Mouse (Mus musculus): ENCODE measurements at regions not wholly inside any gene's neighbourhood (a gene's known extent, or its start where the extent isn't known, plus 50 kb on each side); places are given as distances from the start of the nearest gene placed in this dataset.

DNA sequence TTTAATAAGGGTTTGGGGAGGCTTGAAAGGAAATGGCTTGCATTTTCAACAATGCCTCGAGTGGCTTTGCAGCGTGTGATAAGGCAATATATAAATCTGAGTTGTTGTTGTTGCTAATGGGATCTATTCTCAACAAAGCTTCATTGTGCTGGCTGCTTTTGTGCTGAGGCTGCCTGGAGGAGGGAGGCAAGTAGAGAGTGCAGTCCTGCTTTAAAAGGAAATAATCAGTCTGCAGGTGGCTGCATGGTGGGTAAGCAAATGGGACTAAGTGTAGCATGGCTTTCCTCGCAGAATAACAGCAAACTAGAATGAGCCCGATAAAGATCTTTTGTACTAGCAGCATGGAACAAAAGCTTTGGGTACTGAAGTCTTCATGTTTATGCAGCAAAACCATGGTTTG is 257.4 kb upstream of the Negr1 start:
- Histone ChIP-seq H3K4me1 (replicated peaks; ENCODE audit: control insufficient read depth, insufficient read depth, low read length) (no peaks in the 10 kb centered on the region; the same call in 1 of the 2 replicates), H3K9me3 (ENCODE audit: control insufficient read depth, low read length) (no peaks in the 10 kb centered on the region), H3K27me3 (ENCODE audit: control insufficient read depth, insufficient read depth, low read length) (no peaks in the 10 kb centered on the region; the same call in 1 of the 2 replicates), H3K9ac (ENCODE audit: low read length) (no peak overlapping the region), H3K4me3 (ENCODE audit: low read depth, low read length) (no peak overlapping the region), H3K4me2 (ENCODE audit: low read depth, low read length, severe bottlenecking) (no peak overlapping the region), H3K36me3 (ENCODE audit: control insufficient read depth, insufficient read depth, low read length) (no peaks in the 10 kb centered on the region), H3K27ac (ENCODE audit: low read depth, low read length) (no peak overlapping the region)
- ATAC-seq (replicated peaks; ENCODE audit: low FRiP score) (peak; percentile 70), DNase-seq (ENCODE audit: low spot score) (no peak)
- WGBS, result 10% methylated on average over 4 of the region's 4 CpGs

DNA sequence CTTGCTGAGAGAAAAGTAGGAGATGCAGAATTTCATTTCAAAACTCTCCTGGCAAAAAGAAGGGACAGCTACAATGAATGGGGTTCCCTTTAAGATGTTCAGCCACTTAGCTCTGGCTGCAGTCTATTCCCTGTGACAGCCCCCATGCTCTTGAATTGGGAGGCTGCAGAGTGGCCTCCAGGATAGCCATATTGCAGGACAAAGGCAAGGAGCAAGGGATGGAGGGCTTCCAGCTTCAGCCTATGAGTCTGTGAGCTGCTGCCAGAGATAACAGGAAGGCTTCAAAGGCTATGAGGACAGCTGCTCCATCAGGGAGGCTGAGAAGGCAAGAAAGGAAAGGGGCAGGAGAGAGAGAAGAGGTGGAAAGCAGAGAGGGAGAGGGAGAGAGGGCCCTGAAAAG is 256.5 kb upstream of the Negr1 start:
- ATAC-seq (replicated peaks; ENCODE audit: low FRiP score), result 0 out of 2 replicates have a peak, but pooled peaks have one; percentile 14

DNA sequence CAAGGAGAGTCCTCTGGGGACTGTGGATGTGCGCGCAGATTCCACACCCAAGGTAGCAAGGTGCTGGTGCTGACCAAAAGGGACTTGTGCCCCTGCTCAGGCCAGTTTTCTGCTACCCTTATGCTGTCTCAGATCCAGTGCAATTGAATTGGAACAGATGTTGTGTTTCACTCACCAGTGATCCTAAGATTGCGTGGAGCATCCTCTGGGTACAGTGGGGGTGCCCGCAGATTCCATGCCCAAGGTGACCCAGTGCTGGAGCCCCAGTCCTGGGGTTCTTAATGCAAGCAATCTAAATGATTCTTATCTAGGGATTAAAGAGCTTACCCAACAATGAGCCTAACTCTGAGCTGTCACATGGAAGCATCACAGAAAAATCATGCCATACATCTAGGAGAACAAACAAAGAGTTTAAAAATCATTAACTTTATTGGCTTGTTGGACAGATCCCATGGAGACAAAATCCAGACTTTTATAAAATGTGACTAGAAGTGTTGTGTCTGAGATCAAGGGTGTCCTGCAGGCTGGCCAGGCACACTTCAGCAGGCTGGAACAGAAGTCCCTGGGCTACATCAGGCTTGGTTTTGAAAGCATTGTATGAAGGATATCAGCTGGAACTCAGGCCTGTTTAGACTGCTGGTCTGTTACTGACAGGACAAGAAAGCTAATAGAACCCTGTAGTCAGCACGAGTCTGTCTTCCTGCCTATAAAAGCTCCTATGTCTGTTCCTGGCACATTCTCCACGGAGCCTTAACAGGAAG is 226.4 kb upstream of the Negr1 start:
- Histone ChIP-seq H3K36me3 (ENCODE audit: control insufficient read depth, insufficient read depth, low read length) (no peaks in the 10 kb centered on the region), H3K9me3 (ENCODE audit: control insufficient read depth, low read length) (no peaks in the 10 kb centered on the region), H3K4me3 (ENCODE audit: low read depth, low read length) (no peak overlapping the region), H3K27ac (ENCODE audit: low read depth, low read length) (no peak overlapping the region), H3K4me2 (ENCODE audit: low read depth, low read length, severe bottlenecking) (no peak overlapping the region), H3K4me1 (replicated peaks; ENCODE audit: control insufficient read depth, insufficient read depth, low read length) (no peaks in the 10 kb centered on the region), H3K27me3 (ENCODE audit: control insufficient read depth, insufficient read depth, low read length) (no peaks in the 10 kb centered on the region), H3K9ac (ENCODE audit: low read length) (no peak overlapping the region)
- 79% methylated on average over 6 of the region's 6 CpGs for WGBS
- DNase-seq (ENCODE audit: low spot score) (no peak), ATAC-seq (replicated peaks; ENCODE audit: low FRiP score) (no peak)

More for the DNA sequence above, 256.5 kb upstream of the Negr1 start:
- Histone ChIP-seq H3K4me2 (ENCODE audit: low read depth, low read length, severe bottlenecking) (no peak overlapping the region), H3K9me3 (ENCODE audit: control insufficient read depth, low read length) (no peaks in the 10 kb centered on the region), H3K9ac (ENCODE audit: low read length) (no peak overlapping the region), H3K27me3 (ENCODE audit: control insufficient read depth, insufficient read depth, low read length) (no peaks in the 10 kb centered on the region; the same call in 1 of the 2 replicates), H3K4me1 (replicated peaks; ENCODE audit: control insufficient read depth, insufficient read depth, low read length) (no peaks in the 10 kb centered on the region; the same call in 1 of the 2 replicates), H3K4me3 (ENCODE audit: low read depth, low read length) (no peak overlapping the region), H3K27ac (ENCODE audit: low read depth, low read length) (no peak overlapping the region), H3K36me3 (ENCODE audit: control insufficient read depth, insufficient read depth, low read length) (no peaks in the 10 kb centered on the region)
- DNase-seq (ENCODE audit: low spot score), result no peak

DNA sequence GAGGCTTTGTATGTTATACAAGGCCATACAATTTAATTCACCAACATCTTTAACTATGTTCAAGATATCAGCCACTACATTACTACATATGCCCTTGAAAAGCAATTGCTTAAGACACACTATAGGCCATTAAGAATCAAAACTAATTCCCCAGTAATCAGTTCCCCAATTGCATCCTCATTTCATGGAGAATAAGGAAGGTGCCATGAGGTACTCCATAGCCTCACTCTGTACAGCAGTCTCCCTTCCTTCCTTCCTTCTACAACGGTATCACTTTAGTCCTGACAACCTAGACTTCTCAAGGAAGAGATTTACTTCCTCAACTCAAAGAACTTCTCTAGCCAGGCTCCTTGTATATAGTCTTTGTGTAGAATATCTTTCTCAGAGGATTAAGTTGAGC is 220.1 kb upstream of the Negr1 start:
- no peak overlapping the region for H3K4me2 ChIP-seq (ENCODE audit: low read depth, low read length, severe bottlenecking)
- H3K4me1 ChIP-seq (replicated peaks; ENCODE audit: control insufficient read depth, insufficient read depth, low read length), result no peaks in the 10 kb centered on the region
- H3K4me3 ChIP-seq (ENCODE audit: low read depth, low read length), result no peak overlapping the region
- H3K36me3 ChIP-seq (ENCODE audit: control insufficient read depth, insufficient read depth, low read length), result no peaks in the 10 kb centered on the region
- ATAC-seq (replicated peaks; ENCODE audit: low FRiP score) (no peak), DNase-seq (ENCODE audit: low spot score) (no peak)
- H3K27ac ChIP-seq (ENCODE audit: low read depth, low read length), result no peak overlapping the region
- no peak overlapping the region for H3K9ac ChIP-seq (ENCODE audit: low read length)
- 93% methylated on average over 1 of the region's 1 CpGs for WGBS
- no peaks in the 10 kb centered on the region for H3K9me3 ChIP-seq (ENCODE audit: control insufficient read depth, low read length)
- H3K27me3 ChIP-seq (ENCODE audit: control insufficient read depth, insufficient read depth, low read length), result no peaks in the 10 kb centered on the region

DNA sequence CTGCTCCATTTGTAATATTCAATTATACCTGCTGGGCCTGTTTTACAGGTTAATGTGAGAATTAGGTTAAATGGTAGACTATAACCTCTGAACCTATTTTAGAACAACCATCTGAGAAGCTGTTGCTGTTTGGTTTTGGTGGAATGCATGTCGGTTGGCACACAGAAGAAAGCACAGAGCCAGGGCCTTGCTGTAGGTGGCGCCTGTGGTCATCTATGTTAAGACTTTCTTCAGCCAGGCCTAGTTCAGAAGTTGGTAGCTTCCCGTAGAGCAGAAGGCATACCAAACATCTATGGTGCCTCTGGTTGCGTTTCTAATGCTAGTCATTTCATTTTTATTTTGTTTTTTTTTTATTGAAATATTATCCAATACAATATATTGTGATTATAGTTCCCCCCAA is 209.9 kb upstream of the Negr1 start:
- H3K36me3 ChIP-seq (ENCODE audit: control insufficient read depth, insufficient read depth, low read length), result no peaks in the 10 kb centered on the region
- H3K9me3 ChIP-seq (ENCODE audit: control insufficient read depth, low read length), result no peaks in the 10 kb centered on the region
- DNase-seq (ENCODE audit: low spot score), result no peak
- H3K27ac ChIP-seq (ENCODE audit: low read depth, low read length), result no peak overlapping the region
- WGBS, result 62% methylated on average over 4 of the region's 4 CpGs
- H3K9ac ChIP-seq (ENCODE audit: low read length), result no peak overlapping the region
- no peak overlapping the region for H3K4me3 ChIP-seq (ENCODE audit: low read depth, low read length)
- H3K27me3 ChIP-seq (ENCODE audit: control insufficient read depth, insufficient read depth, low read length), result no peaks in the 10 kb centered on the region
- no peak for ATAC-seq (replicated peaks; ENCODE audit: low FRiP score)
- no peak overlapping the region for H3K4me2 ChIP-seq (ENCODE audit: low read depth, low read length, severe bottlenecking)
- H3K4me1 ChIP-seq (replicated peaks; ENCODE audit: control insufficient read depth, insufficient read depth, low read length), result no peaks in the 10 kb centered on the region

DNA sequence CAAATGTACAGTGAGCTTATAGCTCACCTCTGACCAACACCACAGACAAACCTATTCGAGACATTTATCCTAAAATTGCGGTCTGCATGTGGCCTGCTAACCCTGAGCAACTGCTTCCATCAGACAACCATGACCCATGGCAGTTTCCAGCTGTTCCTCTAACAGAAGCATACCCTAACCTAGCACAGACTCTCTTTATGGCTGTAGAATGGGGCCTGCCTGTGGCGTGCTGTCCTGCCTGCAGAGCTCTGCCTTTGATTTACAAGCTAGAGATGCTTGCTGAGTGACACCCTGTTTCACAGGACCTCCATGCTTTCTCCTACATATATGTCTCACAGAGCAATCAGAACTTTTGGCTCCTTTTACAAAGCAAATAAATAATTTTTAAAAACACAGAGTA is 208.2 kb upstream of the Negr1 start:
- Histone ChIP-seq H3K4me3 (ENCODE audit: low read depth, low read length) (no peak overlapping the region), H3K27ac (ENCODE audit: low read depth, low read length) (no peak overlapping the region), H3K4me1 (replicated peaks; ENCODE audit: control insufficient read depth, insufficient read depth, low read length) (no peaks in the 10 kb centered on the region), H3K4me2 (ENCODE audit: low read depth, low read length, severe bottlenecking) (no peak overlapping the region), H3K9me3 (ENCODE audit: control insufficient read depth, low read length) (no peaks in the 10 kb centered on the region), H3K9ac (ENCODE audit: low read length) (no peak overlapping the region), H3K36me3 (ENCODE audit: control insufficient read depth, insufficient read depth, low read length) (no peaks in the 10 kb centered on the region), H3K27me3 (ENCODE audit: control insufficient read depth, insufficient read depth, low read length) (no peaks in the 10 kb centered on the region)
- no peak; the same call in 1 of the 2 replicates for ATAC-seq (replicated peaks; ENCODE audit: low FRiP score)
- DNase-seq (ENCODE audit: low spot score), result no peak
- 78% methylated on average over 3 of the region's 3 CpGs for WGBS

DNA sequence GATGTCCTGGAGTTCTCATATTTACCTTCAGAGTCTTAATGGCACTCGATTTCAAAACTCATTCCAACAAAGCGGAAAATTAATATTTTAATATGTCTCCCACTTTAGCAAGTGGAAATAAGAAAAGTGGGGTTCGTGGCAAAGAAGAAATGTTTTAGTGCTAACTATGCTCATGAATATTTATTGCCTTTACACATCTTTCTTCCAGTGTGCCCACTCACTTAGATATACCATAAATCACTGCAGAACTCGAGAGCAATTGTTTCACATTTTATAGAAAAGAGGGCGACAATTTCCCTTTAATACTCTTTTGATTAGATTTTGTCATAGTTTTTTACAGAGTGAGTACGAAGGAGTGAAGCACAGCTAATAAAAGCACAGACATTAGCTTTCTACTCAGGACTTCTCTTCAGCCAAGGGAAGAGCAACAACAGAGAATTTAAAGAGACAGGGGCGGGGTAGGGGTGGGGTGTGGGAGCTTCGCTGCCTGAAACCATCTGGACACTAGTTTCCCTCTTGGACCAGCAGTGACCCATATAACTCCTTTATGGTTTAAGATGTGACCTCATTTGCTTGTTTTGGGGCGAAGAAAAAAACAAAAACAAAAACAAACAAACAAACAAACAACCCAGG is 207.6 kb upstream of the Negr1 start:
- H3K27me3 ChIP-seq (ENCODE audit: control insufficient read depth, insufficient read depth, low read length), result no peaks in the 10 kb centered on the region
- no peaks in the 10 kb centered on the region for H3K36me3 ChIP-seq (ENCODE audit: control insufficient read depth, insufficient read depth, low read length)
- no peak overlapping the region for H3K4me2 ChIP-seq (ENCODE audit: low read depth, low read length, severe bottlenecking)
- H3K9ac ChIP-seq (ENCODE audit: low read length), result no peak overlapping the region
- WGBS, result 86% methylated on average over 9 of the region's 9 CpGs
- H3K4me1 ChIP-seq (replicated peaks; ENCODE audit: control insufficient read depth, insufficient read depth, low read length), result no peaks in the 10 kb centered on the region
- H3K27ac ChIP-seq (ENCODE audit: low read depth, low read length), result no peak overlapping the region
- H3K4me3 ChIP-seq (ENCODE audit: low read depth, low read length), result no peak overlapping the region
- DNase-seq (ENCODE audit: low spot score) (no peak), ATAC-seq (replicated peaks; ENCODE audit: low FRiP score) (no peak)
- no peaks in the 10 kb centered on the region for H3K9me3 ChIP-seq (ENCODE audit: control insufficient read depth, low read length)

DNA sequence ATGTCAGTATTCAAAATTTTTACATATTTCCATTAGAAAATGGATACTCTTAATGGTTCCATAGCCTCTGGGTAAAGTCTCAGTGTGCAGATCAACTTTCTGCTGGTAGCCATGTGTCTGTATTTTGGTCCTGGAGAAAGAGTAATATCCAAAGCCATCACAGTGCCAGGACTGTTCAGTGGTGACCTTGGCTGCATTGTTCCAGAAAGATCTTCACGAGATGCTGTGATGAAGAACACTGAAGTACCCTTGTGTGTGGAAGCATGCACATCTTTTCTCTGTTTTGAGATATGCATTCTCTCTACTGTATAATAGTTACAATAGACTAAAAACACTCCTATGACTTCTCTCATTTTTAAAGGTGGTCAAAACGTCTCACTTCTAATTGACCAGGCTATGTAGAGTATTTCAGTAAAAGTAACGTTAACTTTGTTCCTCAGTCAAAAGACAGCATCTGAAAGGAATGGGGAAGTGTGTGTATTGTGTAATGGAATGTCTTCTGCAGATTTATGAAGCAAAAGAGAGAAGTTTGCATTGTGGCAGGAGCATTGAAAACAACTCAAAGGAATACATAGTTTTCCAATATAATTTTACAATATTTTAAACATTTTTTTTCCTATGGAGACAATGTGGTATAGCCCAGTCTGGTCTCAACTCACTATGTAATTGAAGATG is 192.8 kb upstream of the Negr1 start:
- no peaks in the 10 kb centered on the region for H3K27me3 ChIP-seq (ENCODE audit: control insufficient read depth, insufficient read depth, low read length)
- no peak overlapping the region for H3K27ac ChIP-seq (ENCODE audit: low read depth, low read length)
- no peak for DNase-seq (ENCODE audit: low spot score)
- ATAC-seq (replicated peaks; ENCODE audit: low FRiP score), result no peak
- H3K9me3 ChIP-seq (ENCODE audit: control insufficient read depth, low read length), result no peaks in the 10 kb centered on the region
- 75% methylated on average over 3 of the region's 3 CpGs for WGBS
- H3K4me2 ChIP-seq (ENCODE audit: low read depth, low read length, severe bottlenecking), result no peak overlapping the region
- H3K9ac ChIP-seq (ENCODE audit: low read length), result no peak overlapping the region
- no peaks in the 10 kb centered on the region for H3K36me3 ChIP-seq (ENCODE audit: control insufficient read depth, insufficient read depth, low read length)
- no peak overlapping the region for H3K4me3 ChIP-seq (ENCODE audit: low read depth, low read length)
- H3K4me1 ChIP-seq (replicated peaks; ENCODE audit: control insufficient read depth, insufficient read depth, low read length), result no peaks in the 10 kb centered on the region
